Mouse (Mus musculus) B cell, adult 2 months (primary cell): ENCODE results near the gene Hebp2.
"Not testable (repeated sequence)": the region's sequence is repeated elsewhere in the genome, so short reads cannot be mapped to it uniquely, and the experiment has no call there.

Source experiments
- DNase-seq, 2 experiments: peaks; one replicate each; pipeline ENCODE4 v3.0.0; 2022

Hebp2 gene

DNA sequence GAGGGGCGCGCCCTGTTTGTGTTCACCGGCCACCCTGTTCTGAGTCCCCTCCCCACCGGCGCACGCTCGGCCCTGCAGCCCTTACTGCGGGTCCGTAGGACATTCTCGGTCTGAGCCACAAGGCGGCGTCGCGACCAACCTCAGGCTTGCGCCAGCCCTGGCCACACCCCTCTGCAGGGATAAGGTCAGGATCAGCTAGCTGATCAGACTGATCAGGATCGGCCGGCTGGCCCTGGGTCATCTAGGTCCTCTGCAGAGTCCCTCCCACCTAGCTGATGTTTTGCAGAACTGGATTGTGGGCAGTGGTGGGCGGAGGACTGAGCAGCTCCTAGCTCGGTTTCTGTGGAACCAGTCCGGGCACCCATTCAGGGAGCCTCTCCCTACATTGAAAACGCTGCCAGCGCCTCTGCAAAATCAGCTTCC, at the start of gene Hebp2:
Hebp2 (minus strand) TSS at position 264 of the 423 bp plus-strand sequence.
- peak in 1 of 2 experiments; percentile 27 for DNase-seq

GRCm38 (mm10) chr10:18589455-18589854, 43.6 kb upstream of the Hebp2 start:
- DNase-seq = no peak

GRCm38 (mm10) chr10:18584188-18584587, 38.3 kb upstream of the Hebp2 start:
- no peak for DNase-seq

DNA sequence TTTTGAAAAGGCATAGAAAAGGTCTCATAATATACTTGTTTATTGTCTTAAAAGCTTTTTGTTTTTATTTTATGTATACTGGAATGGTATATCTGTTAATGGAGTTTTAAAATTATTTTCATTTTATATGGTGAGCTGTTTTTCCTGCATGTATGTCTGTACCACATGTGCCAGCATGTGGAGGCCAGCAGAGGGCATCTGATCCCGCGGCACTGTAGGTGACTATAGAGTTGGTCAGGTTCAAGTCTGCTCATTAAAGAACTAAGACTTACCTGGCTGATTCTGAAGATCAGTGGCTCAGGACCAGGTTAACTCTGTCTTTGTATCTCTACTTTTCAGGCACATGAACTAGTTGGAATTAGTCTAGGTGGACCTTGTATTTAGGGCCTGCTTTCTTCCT, 26.7 kb upstream of the Hebp2 start:
- DNase-seq = no peak

GRCm38 (mm10) chr10:18562940-18563339, 17.1 kb upstream of the Hebp2 start:
- peak; percentile 37 to 41 for DNase-seq

GRCm38 (mm10) chr10:18561445-18561844, 15.6 kb upstream of the Hebp2 start:
- DNase-seq = peak; percentile 3 to 6

- not testable (repeated sequence) for DNase-seq
Measured at GRCm38 (mm10) chr10:18559076-18559475, 13.2 kb upstream of the Hebp2 start.

GRCm38 (mm10) chr10:18549321-18550216, 3.7 kb upstream of the Hebp2 start:
- no peak for DNase-seq

- DNase-seq = no peak
Measured at GRCm38 (mm10) chr10:18547381-18547780, 1.5 kb upstream of the Hebp2 start.

DNA sequence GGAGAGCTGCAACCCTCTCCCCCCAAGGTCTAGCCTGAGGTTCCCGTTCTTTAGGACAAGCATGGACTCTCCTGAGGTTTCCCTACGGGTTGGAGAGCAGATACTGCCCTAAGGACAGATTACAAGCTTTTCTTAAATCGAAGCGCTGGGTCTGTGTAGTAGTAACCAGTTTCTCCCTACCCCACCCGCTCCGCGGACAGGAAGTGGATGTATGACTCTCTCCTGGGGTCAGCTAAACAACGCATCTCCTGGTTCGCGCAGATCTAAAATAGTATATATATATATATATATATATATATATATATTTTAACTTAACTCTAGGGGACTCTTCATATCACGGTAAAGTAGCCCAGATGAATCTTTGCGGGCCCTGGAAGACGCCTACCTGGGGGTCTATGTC, 567 bp downstream of the Hebp2 start:
- no peak for DNase-seq

DNA sequence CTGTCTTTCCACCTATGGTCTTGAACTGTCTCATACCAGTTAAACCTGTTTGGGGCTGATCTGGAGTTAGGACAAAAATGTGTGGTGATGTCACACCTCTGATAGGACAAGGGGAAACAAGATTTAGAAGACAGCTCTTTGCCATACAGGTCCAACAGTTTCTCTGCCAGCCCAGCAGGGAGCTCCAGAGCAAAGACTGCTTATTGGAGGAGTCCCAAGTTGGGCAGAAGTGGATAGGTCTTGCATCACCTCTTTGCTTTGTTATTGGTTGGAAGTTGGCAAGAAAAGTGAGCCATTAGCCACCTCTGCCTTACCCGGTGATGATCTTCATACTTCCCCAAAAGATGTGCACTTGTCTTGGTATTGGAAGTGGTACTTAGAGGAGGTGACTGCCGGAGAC, 9.0 kb downstream of the Hebp2 start:
- DNase-seq = no peak

- no peak for DNase-seq
Measured at GRCm38 (mm10) chr10:18532293-18532692, 13.6 kb downstream of the Hebp2 start.

DNA sequence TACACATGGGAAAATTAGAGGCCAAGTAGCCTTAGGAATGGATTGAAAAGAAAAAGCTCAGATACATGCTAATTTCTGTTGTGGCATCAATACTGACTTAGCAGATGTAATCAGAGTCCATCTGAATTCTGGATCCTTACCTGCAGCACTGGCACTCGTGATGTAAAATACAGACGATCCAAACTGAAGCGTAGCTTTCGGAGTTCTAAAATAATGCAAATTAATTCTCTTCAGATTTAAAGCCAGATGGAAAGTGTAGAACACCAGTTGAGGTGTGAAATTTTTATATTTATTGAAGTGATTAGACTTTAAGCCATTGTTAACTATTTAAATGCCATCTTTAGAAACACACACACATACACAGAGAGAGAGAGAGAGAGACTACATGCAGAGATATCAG, 15.7 kb downstream of the Hebp2 start:
- DNase-seq = no peak

DNA sequence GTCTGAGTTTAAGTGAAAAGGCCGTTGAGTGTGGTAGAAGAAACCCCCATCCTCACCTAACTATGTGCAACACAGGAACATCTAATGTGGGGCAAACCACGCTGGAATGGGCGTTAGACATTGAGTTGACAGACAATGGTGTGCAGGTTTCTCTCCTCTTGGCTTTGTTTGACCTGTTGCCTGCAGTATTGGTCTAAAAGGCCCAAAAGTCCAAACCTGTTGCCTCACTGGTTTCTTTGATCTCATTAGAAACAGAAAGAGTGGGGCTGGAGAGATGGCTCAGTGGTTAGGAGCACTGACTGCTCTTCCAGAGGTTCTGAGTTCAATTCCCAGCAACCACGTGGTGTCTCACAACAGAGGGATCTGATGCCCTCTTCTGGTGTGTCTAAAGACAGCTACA, 16.7 kb downstream of the Hebp2 start:
- no peak for DNase-seq

- peak; percentile 24 to 26 for DNase-seq
Measured at GRCm38 (mm10) chr10:18528475-18528874, 17.4 kb downstream of the Hebp2 start.

DNA sequence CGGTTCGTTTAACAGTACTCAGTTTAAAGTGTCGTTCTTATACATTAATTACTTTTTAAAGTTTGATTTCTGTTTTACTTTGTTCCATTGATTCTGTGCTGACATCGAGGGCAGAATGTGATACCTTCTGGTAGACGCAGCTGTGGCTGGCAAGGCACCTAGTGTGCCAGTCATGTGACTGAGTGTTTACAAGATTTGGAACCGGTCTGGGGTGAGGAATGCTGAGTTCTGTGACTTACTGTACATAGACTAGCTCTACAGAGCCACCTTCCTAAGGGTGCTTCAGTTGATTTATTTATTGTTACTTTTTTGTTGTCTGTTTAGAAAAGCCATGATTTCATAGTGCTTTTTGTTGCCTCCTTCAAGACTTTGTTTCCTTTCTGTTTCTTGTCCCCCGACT, 18.1 kb downstream of the Hebp2 start:
- peak in 1 of 2 experiments; percentile 5 for DNase-seq

GRCm38 (mm10) chr10:18526851-18527675, 18.8 kb downstream of the Hebp2 start:
- DNase-seq = peak; percentile 11 to 19

DNA sequence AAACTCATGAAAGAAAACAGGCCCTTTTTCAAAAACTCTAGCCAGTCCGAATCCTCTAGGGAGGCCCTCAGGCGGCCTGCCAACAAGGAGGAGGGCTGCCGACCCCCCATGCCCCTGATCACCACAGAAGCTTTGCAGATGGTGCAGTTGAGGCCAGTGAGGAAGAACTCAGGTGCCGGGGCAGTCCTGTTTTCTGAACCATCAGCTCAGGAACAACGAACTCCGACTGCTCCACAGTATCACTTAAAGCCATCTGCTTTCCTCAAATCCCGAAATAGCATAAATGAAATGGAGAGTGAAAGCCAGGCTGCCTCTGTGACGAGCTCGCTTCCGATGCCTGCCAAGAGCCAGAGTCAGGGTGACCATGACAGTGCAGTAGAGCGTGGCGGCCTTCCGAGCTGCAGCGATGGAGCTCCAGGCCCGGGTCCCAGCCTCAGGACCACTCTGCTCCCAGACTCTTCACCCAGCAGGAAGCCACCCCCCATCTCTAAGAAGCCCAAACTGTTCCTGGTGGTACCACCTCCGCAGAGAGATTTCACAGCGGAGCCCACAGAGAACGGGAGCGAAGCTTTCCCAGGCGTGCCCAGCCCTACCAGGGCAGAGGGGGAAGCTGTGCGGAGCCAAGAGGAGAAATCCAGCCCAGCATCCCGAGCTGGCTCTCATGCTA, 19.6 kb downstream of the Hebp2 start:
- no peak for DNase-seq

GRCm38 (mm10) chr10:18525726-18526125, 20.1 kb downstream of the Hebp2 start:
- DNase-seq = no peak

DNA sequence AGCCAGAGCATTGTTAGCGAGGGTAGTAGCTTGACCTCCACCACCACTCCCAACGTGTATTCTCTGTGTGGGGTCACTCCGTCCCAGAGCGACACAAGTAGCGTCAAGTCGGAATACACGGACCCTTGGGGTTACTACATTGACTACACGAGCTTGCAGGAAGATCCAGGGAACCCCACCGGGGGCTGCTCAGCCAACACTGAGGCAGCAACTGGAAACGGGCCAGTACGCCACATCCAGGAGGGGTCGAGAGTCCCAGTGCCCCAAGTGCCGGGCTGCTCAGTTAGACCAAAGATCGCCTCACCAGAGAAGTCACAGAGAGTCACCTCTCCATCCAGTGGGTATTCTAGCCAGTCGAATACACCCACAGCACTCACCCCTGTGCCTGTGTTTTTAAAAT, 20.6 kb downstream of the Hebp2 start:
- DNase-seq = no peak

- no peak for DNase-seq
Measured at GRCm38 (mm10) chr10:18522556-18522955, 23.3 kb downstream of the Hebp2 start.

- DNase-seq = no peak
Measured at GRCm38 (mm10) chr10:18511496-18511895, 34.4 kb downstream of the Hebp2 start.

GRCm38 (mm10) chr10:18510663-18511062, 35.2 kb downstream of the Hebp2 start:
- DNase-seq = no peak
